Comparison of ENCODE assay signal across 9 mouse cellular contexts in genomic region chr17:80128476-80128990, GRCm38 (mm10). TPM values are rescaled to one million over a fixed set of nuclear protein-coding genes. Genes with fewer than 3 reads are reported as not detected.
DNase-seq lines count a peak whose midpoint lies in the region; ATAC-seq and TF ChIP-seq lines count a peak whose summit lies in the region.
"Had no signal": no experiment of that assay in that cellular context is flagged by ENCODE, and none has a peak within 500 bp of the region (broad histone marks: within the 10 kb centered on the region; RNA-seq: fewer than 3 reads in every experiment).

No protein-coding gene starts in this region.

- H3K27ac ChIP-seq in forebrain, embryonic 10.5 days: no peak overlapping the region
- H3K27ac ChIP-seq in forebrain, embryonic 15.5 days (replicated peaks): no peak overlapping the region
- peak overlapping the region; percentile 86; the same call in 1 of the 2 replicates for H3K27ac ChIP-seq in kidney, embryonic 16.5 days (ENCODE audit: low read length)
- peak overlapping the region; percentile 78; the same call in 1 of the 2 replicates for H3K27ac ChIP-seq in intestine, embryonic 14.5 days (ENCODE audit: low read depth)

- no peak overlapping the region for H3K9ac ChIP-seq in forebrain, embryonic 15.5 days (replicated peaks)
- peak overlapping the region; percentile 77 for H3K9ac ChIP-seq in kidney, embryonic 16.5 days (replicated peaks; ENCODE audit: low read length)
- no peak overlapping the region for H3K9ac ChIP-seq in intestine, embryonic 14.5 days (ENCODE audit: low read length)

- H3K27me3 ChIP-seq in forebrain, embryonic 10.5 days (ENCODE audit: poor library complexity, severe bottlenecking): no peaks in the 10 kb centered on the region
- no peaks in the 10 kb centered on the region for H3K27me3 ChIP-seq in forebrain, embryonic 15.5 days
- H3K27me3 ChIP-seq in kidney, embryonic 16.5 days (ENCODE audit: insufficient read depth, low read length): no peaks in the 10 kb centered on the region
- H3K27me3 ChIP-seq in intestine, embryonic 14.5 days (replicated peaks; ENCODE audit: control insufficient read depth, insufficient read depth, low read length): no peaks in the 10 kb centered on the region
- H3K27me3 ChIP-seq in myocyte (ENCODE audit: control insufficient read depth, insufficient read depth, insufficient read length): no peaks in the 10 kb centered on the region

- H3ac ChIP-seq in myocyte (ENCODE audit: control insufficient read depth, insufficient read length): no peak overlapping the region

- H3K9me3 ChIP-seq in forebrain, embryonic 10.5 days: no peaks in the 10 kb centered on the region
- H3K9me3 ChIP-seq in forebrain, embryonic 15.5 days: no peaks in the 10 kb centered on the region
- no peaks in the 10 kb centered on the region for H3K9me3 ChIP-seq in kidney, embryonic 16.5 days (ENCODE audit: low read length)
- H3K9me3 ChIP-seq in intestine, embryonic 14.5 days (ENCODE audit: control insufficient read depth, low read length): no peaks in the 10 kb centered on the region

- no peak overlapping the region for H3K4me2 ChIP-seq in forebrain, embryonic 15.5 days (replicated peaks)
- H3K4me2 ChIP-seq in kidney, embryonic 16.5 days (replicated peaks; ENCODE audit: low read depth, low read length): peak overlapping the region; percentile 72
- peak overlapping the region; percentile 73 for H3K4me2 ChIP-seq in intestine, embryonic 14.5 days (ENCODE audit: low read length)
- H3K4me2 ChIP-seq in myocyte (ENCODE audit: low read depth): peak overlapping the region; percentile 77

- no peak for DNase-seq in forebrain, embryonic 10.5 days (ENCODE audit: extremely low spot score, low spot score)
- no peak for DNase-seq in kidney, postnatal 14 days
- DNase-seq in intestine, embryonic 14.5 days (ENCODE audit: low spot score): no peak
- DNase-seq in thymus, postnatal 4 days: no peak
- DNase-seq: layer of hippocampus, postnatal 36 days had no signal

- WGBS in forebrain, embryonic 10.5 days: 85% methylated on average over 13 of the region's 13 CpGs
- WGBS in forebrain, embryonic 15.5 days: 83% methylated on average over 13 of the region's 13 CpGs
- 79% methylated on average over 13 of the region's 13 CpGs for WGBS in kidney, embryonic 16.5 days
- WGBS in intestine, embryonic 14.5 days: 68% methylated on average over 13 of the region's 13 CpGs

- no peak for ATAC-seq in forebrain, embryonic 15.5 days (replicated peaks)
- no peak for ATAC-seq in kidney, embryonic 16.5 days (ENCODE audit: low FRiP score, low TSS enrichment)
- no peak for ATAC-seq in intestine, embryonic 14.5 days (replicated peaks; ENCODE audit: low FRiP score, low TSS enrichment, low read depth)
- ATAC-seq in inflammation-experienced regulatory T-cells, adult 6 months: no peak

- TF ChIP-seq POLR2A in myocyte (IDR thresholded peaks at IDR 0.05; ENCODE audit: insufficient read length, low read depth): no peak

- no peaks in the 10 kb centered on the region for H3K36me3 ChIP-seq in forebrain, embryonic 10.5 days (replicated peaks)
- no peaks in the 10 kb centered on the region for H3K36me3 ChIP-seq in forebrain, embryonic 15.5 days
- H3K36me3 ChIP-seq in kidney, embryonic 16.5 days (ENCODE audit: insufficient read depth, low read length): no peaks in the 10 kb centered on the region
- H3K36me3 ChIP-seq in intestine, embryonic 14.5 days (ENCODE audit: control insufficient read depth, insufficient read depth, low read length): no peaks in the 10 kb centered on the region
- H3K36me3 ChIP-seq in myocyte (ENCODE audit: control insufficient read depth, insufficient read depth): no peaks in the 10 kb centered on the region

- H3K4me3 ChIP-seq in forebrain, embryonic 10.5 days: peak overlapping the region; percentile 67
- no peak overlapping the region for H3K4me3 ChIP-seq in forebrain, embryonic 15.5 days
- H3K4me3 ChIP-seq in kidney, embryonic 16.5 days (ENCODE audit: low read length): peak overlapping the region; percentile 65
- peak overlapping the region; percentile 56 for H3K4me3 ChIP-seq in intestine, embryonic 14.5 days (ENCODE audit: low read depth, low read length)
- H3K4me3 ChIP-seq in myocyte: peak overlapping the region; percentile 26

- peaks cover 32% of the 10 kb centered on the region for H3K4me1 ChIP-seq in forebrain, embryonic 10.5 days
- peaks cover 5% of the 10 kb centered on the region; the same call in 1 of the 2 replicates for H3K4me1 ChIP-seq in forebrain, embryonic 15.5 days
- H3K4me1 ChIP-seq in kidney, embryonic 16.5 days (ENCODE audit: insufficient read depth, low read length): peaks cover 20% of the 10 kb centered on the region
- H3K4me1 ChIP-seq in intestine, embryonic 14.5 days (replicated peaks; ENCODE audit: control insufficient read depth, insufficient read depth, low read length): peaks cover 10% of the 10 kb centered on the region

- no peaks in the 10 kb centered on the region for H3K79me2 ChIP-seq in myocyte (ENCODE audit: control insufficient read depth, insufficient read depth)

TF ChIP-seq in myocyte, 11 proteins besides CTCF, POLR2A, EP300 and RAD21:
- TF ChIP-seq CEBPB (IDR thresholded peaks at IDR 0.05; ENCODE audit: insufficient read depth, poor library complexity, severe bottlenecking): no peak

RNA-seq across cellular contexts. Expression of gene Galm, which starts 1.3 kb away (rescaled TPM):
- polyA plus RNA-seq in forebrain, embryonic 10.5 days (2016; fragmentation: Nextera tagmentation; extraction: Ambion mirVana): 13.4 and 15.5 TPM in 2 replicates
- polyA plus RNA-seq in forebrain, embryonic 15.5 days (2015; fragmentation: Nextera tagmentation; extraction: Ambion mirVana): 2.0 and 2.4 TPM in 2 replicates
- polyA plus RNA-seq in kidney, embryonic 16.5 days (2015; fragmentation: Nextera tagmentation; extraction: Ambion mirVana): 23.5 and 26.2 TPM in 2 replicates
- 35.1 and 38.4 TPM in 2 replicates for polyA plus RNA-seq in intestine, embryonic 14.5 days (2014; fragmentation: Nextera tagmentation; extraction: Ambion mirVana)
- polyA plus RNA-seq in myocyte (2012; fragmentation: generic; extraction: Trizol): 2.5 TPM
- 10 to 100 TPM; 36.2 to 50.6 (median 42.1) TPM for polyA plus RNA-seq in inflammation-experienced regulatory T-cells, adult 6 months (2017; shearing (Covaris generic))

Comparison
In these comparisons a context has a peak if more than half of its experiments do, and no peak if none do; other contexts are left out.
1. H3K27ac ChIP-seq: peak in kidney, embryonic 16.5 days (single experiment) and intestine, embryonic 14.5 days (single experiment); none in forebrain, embryonic 10.5 days (single experiment) and forebrain, embryonic 15.5 days (single experiment).